Mouse (Mus musculus) central nervous system, embryonic 14 days (tissue): Measurements from ENCODE around the gene Tmem87b. TPM values are rescaled to one million over a fixed set of nuclear protein-coding genes. Genes with fewer than 3 reads are reported as not detected.

Experiments used
- polyA plus RNA-seq: library from polyadenylated mRNA; depleted of rRNA; stranded (reverse); fragments of >200 nt; gene quantifications from 2 replicates; pipeline ENCODE4 v1.2.3, GENCODE M21; 2012; rRNA removed

Gene Tmem87b
- 27.8 and 28.1 TPM in 2 replicates for polyA plus RNA-seq

GRCm38 (mm10) chr2:128817786-128818681 lies at the start of gene Tmem87b:
TSS of gene Tmem87b (plus strand) at chr2:128818118.

DNA sequence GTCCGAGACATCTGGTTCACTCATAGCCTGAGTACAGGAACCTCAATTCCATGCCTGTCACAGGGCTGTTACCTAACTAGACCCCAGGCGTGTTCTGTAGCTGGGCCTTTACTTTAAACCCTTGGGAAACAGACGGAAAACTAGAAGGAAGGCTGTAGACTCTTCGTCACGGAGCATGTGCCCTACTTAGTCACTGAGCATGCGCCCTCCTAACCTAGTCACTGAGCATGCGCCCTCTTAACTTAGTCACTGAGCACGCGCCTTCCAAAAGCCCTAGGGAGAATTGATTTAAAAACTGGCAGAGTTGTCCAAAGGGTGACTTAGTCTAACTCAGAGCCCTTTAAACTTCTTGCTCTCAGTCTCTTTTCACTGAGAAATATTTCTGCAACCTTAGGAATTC lies 44.7 kb downstream of the Tmem87b start, which contains the start of gene Fbln7:
Fbln7 (plus strand) TSS at position 346 of the 400 bp plus-strand sequence.

Other genes with a start within 250 kb of the Tmem87b start
- not detected in 2 replicates for gene Spdye4c, start 226.9 kb upstream of the Tmem87b start, polyA plus RNA-seq
- gene Anapc1, start 130.7 kb upstream of the Tmem87b start, polyA plus RNA-seq, result 59.8 and 61.8 TPM in 2 replicates
- gene Mertk, start 119.2 kb upstream of the Tmem87b start, polyA plus RNA-seq, result 1.6 and 3.9 TPM in 2 replicates
- 1.9 and 5.1 TPM in 2 replicates for gene Fbln7, start 44.9 kb downstream of the Tmem87b start, polyA plus RNA-seq
- gene Zc3h8, start 126.0 kb downstream of the Tmem87b start, polyA plus RNA-seq, result 10.9 and 11.2 TPM in 2 replicates
- 2.6 and 3.0 TPM in 2 replicates for gene Zc3h6, start 149.3 kb downstream of the Tmem87b start, polyA plus RNA-seq
- gene Gm10762, start 149.6 kb downstream of the Tmem87b start, polyA plus RNA-seq, result 18.7 and 19.0 TPM in 2 replicates
- 0.64 and 0.65 TPM in 2 replicates for gene Vinac1, start 230.1 kb downstream of the Tmem87b start, polyA plus RNA-seq
- gene Ttl, start 247.8 kb downstream of the Tmem87b start, polyA plus RNA-seq, result 23.8 and 26.2 TPM in 2 replicates